Mouse (Mus musculus): ENCODE measurements around the gene Liph. TPM values are rescaled to one million over a fixed set of nuclear protein-coding genes. Genes with fewer than 3 reads are reported as not detected.

Gene Liph
- polyA plus RNA-seq, 1 experiment from 2014 or later = 0.41 TPM

DNA sequence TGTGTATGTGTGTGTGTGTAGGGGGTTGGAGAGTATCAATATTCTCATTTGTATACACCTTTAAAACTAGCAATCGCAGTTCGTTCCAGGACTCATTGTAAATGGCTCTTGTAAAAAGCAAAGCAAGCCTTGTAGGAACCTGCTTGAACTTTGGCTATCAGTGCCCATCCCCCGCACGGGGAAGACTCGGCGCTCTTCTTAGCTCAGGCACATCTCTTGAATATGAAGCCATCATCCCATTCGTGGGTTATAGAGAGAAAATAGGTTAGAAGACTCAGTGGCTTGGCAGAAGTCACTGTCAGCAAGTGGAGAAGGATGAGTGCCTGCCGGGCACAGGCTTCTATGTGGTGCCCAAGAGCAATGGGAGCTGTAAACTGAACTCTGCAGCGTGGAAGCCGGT is 90.8 kb downstream of the Liph start:
- peaks cover 29% of the 10 kb centered on the region for H3K36me3 ChIP-seq (ENCODE audit: control insufficient read depth, insufficient read depth, low read length)

More for the DNA sequence above, 90.8 kb downstream of the Liph start:
- H3K4me3 ChIP-seq (ENCODE audit: low read depth, low read length) = no peak overlapping the region
- WGBS = 87% methylated on average over 10 of the region's 10 CpGs
- DNase-seq (ENCODE audit: low spot score) = no peak
- no peak for ATAC-seq
- no peak overlapping the region for H3K27ac ChIP-seq (ENCODE audit: low read depth, low read length)
- H3K9me3 ChIP-seq (replicated peaks; ENCODE audit: control insufficient read depth, low read length) = no peaks in the 10 kb centered on the region
- no peak overlapping the region for H3K9ac ChIP-seq (ENCODE audit: low read length)
- no peak overlapping the region for H3K4me2 ChIP-seq (ENCODE audit: low read length)
- no peaks in the 10 kb centered on the region for H3K4me1 ChIP-seq (ENCODE audit: control insufficient read depth, insufficient read depth, low read length)
- no peaks in the 10 kb centered on the region for H3K27me3 ChIP-seq (replicated peaks; ENCODE audit: control insufficient read depth, insufficient read depth, low read length)

Other genes starting within 250 kb of the Liph start
- gene Ehhadh, start 207.9 kb downstream of the Liph start, polyA plus RNA-seq (2014; fragmentation: Nextera tagmentation; extraction: Ambion mirVana) = 0.77 and 0.97 TPM in 2 replicates
- gene Map3k13, start 201.3 kb downstream of the Liph start, polyA plus RNA-seq (2014; fragmentation: Nextera tagmentation; extraction: Ambion mirVana) = 4.2 and 6.2 TPM in 2 replicates
- 30.9 and 33.5 TPM in 2 replicates for gene Tmem41a, start 48.1 kb downstream of the Liph start, polyA plus RNA-seq (2014; fragmentation: Nextera tagmentation; extraction: Ambion mirVana)
- gene Senp2, start 13.8 kb upstream of the Liph start, polyA plus RNA-seq (2014; fragmentation: Nextera tagmentation; extraction: Ambion mirVana) = 44.4 and 50.8 TPM in 2 replicates
- 23.9 and 25.1 TPM in 2 replicates for gene Igf2bp2, start 167.6 kb upstream of the Liph start, polyA plus RNA-seq (2014; fragmentation: Nextera tagmentation; extraction: Ambion mirVana)

Measured in forebrain, embryonic 14.5 days (tissue).